Mouse (Mus musculus) adrenal gland, postnatal 4 days (tissue): ENCODE results near the gene Plod2. TPM values are rescaled to one million over a fixed set of nuclear protein-coding genes. Genes with fewer than 3 reads are reported as not detected.

Source experiments
- DNase-seq, 2 experiments: peaks; one replicate each; pipeline ENCODE4 v3.0.0; 2021 to 2022; ENCODE audit warnings: low spot score in 2 of 2, mixed read lengths in 2 of 2
- total RNA-seq, 2 experiments: library from RNA; stranded (reverse); gene quantifications; 2 replicates each; pipeline ENCODE4 v1.2.3; 2021

Gene Plod2
- total RNA-seq, 2 experiments from 2014 or later = 149 to 167 TPM

GRCm38 (mm10) chr9:92597776-92598175 lies 55.8 kb downstream of the Plod2 start:
- no peak for DNase-seq

- no peak for DNase-seq
Observed at GRCm38 (mm10) chr9:92599940-92600538, 58.0 kb downstream of the Plod2 start.

- DNase-seq = no peak
Observed at GRCm38 (mm10) chr9:92601551-92601950, 59.5 kb downstream of the Plod2 start.

- DNase-seq = no peak
Observed at GRCm38 (mm10) chr9:92603541-92603940, 61.5 kb downstream of the Plod2 start.

DNA sequence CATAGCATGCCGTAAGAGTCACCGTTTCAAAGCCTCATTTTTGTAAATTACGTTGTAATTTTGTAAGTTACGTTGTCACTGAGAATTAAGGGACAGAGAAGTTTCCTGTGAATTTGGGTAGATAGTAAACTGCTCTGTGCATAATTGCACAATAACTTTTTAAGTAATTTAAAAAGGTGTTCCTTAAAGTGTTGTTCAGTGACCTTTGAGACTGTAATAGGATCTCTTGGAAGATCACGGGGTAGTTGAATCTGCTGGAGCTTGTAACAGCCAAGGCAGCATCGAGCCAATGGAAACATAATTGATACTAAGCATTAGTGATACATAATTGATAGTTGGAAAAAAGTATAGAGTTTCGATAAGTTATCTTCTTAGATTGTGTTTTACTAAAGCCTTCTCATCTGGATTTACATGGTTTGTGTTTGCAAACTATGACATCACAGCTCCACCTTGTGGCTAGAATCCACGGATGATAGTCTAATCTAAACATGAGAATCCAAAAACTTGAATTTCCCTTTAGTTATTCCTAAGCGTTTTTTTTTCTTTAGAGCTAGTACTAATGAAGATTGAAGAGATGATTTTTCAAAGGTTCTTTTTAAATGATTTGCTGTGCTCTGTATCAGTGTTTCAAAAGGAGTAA lies 68.7 kb downstream of the Plod2 start:
- DNase-seq = peak in 1 of 2 experiments; percentile 11

- DNase-seq = no peak
Observed at GRCm38 (mm10) chr9:92612641-92613040, 70.6 kb downstream of the Plod2 start.

GRCm38 (mm10) chr9:92613206-92613605 lies 71.2 kb downstream of the Plod2 start:
- DNase-seq = no peak

DNA sequence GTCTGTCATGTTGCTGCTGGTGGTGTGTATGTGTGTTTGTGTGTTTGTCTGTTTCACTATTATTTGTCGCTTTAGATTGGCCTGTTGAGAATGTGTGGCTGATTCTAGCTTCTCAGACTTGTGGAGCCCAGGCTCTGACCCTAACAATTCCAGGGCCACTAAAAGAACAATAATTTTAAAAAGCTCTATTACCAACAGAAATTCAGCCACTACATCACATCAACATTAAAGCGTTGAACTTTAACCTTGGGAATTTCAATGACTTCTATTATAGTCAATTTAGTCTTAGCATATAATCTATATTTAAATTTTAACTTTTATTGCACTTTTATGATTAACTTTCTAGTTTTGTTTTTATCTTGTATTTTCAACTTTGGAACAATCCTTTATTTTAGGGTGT lies 74.4 kb downstream of the Plod2 start:
- DNase-seq = no peak

DNA sequence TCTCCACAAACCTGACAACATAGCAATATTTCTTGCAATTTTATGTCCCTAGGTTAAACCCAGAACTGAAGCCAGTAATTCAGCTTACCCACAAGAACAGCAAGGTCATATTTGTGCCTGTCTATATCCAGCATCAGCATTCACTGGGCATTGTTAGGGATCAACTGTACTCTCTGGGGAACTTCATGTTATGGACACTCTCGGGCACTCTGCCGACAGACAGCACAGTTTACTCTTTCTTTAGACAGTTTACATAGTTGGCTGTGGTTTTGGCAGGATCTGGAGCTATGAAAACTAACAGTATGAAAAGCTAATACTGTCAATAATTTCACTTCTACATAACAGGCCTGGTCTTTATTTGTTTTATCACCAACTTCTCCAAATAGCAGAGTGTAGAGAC lies 75.4 kb downstream of the Plod2 start:
- no peak for DNase-seq

DNA sequence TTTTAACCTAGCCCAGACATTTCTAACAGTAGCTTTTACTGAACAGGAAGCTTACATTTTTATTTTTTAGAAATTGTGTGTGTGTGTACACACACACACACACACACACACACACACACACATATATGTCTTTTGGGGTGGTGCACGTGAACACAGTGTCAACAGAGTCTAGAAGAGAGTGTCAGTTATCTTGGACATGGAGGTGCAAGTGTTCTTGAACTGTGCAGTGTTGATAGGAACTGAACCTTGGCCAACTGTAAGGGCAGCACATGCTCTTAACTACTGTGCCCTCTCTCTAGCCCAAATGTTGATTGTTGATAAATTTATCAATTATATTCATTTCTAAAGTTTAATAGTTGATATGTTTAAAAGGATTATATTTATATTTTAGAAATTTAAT lies 78.1 kb downstream of the Plod2 start:
- DNase-seq = no peak

- DNase-seq = no peak
Observed at GRCm38 (mm10) chr9:92621246-92621645, 79.2 kb downstream of the Plod2 start.

DNA sequence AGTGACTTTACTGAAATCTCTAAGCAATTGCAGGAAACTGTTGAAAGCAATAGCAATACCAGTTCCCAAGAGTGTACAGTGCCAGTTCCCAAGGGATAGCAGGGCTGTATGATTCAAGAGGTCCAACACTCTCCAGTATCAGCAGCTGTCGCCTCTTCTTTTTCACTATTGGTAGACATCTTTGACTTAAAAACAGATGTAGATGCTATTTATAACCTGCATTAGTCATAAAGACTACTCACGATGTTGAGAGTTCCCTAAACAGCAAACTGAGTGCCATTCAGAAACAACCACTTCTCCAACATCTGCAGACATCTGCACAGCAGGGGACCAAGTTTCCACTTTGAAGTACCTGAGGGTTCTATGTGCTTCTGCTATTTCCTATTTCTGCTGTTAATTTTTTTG lies 79.9 kb downstream of the Plod2 start:
- DNase-seq = no peak

DNA sequence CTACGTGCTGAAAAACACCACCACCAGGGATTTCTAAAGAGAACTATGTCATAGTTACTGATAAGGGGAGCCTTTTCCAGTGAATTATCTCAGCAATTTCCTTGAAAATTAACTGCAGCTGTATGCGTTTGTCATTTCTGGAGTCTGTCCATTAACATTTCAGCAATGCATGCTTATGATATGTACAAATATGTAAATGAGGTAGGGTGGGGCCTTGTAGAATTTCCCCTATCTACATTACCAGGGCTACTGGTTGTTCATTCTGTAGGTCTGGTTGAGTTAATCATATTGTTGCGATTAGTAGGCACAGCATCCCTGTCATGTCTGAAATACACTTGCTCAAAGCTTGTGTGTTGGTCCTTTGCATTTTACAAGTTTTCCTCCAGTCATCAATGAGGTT lies 92.8 kb downstream of the Plod2 start:
- no peak for DNase-seq

- no peak for DNase-seq
Observed at GRCm38 (mm10) chr9:92639200-92639897, 97.3 kb downstream of the Plod2 start.

DNA sequence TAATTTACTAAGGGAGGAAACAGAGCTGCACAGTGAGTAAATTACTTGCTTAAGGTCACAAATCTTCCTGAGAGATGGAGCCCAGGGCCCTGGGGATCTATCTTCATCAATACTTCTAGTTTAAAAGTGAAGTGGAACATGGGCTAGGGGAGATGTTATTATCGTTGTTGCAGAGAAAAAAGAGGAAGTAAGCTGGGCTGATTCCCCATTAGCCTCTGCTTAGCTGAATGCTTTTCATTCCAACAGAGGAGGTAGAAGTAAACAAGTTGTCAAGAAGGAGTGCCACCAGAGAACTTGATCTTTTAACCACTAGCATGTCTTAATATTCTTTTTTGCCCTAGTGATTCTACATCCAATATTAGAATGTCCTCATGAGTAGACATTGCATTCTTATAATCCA lies 99.7 kb downstream of the Plod2 start:
- DNase-seq = no peak

Other genes with a start within 250 kb of the Plod2 start
- gene 1700057G04Rik, start 232.8 kb upstream of the Plod2 start, total RNA-seq = not detected
- gene Plscr4, start 84.8 kb upstream of the Plod2 start, total RNA-seq = 10 to 100 TPM; 12.4 to 13.1 TPM